Mouse (Mus musculus): Measurements from ENCODE around the gene Cacna2d3. TPM values are rescaled to one million over a fixed set of nuclear protein-coding genes. Genes with fewer than 3 reads are reported as not detected.

Cacna2d3 gene
- total RNA-seq, 1 experiment = 0.40 TPM

DNA sequence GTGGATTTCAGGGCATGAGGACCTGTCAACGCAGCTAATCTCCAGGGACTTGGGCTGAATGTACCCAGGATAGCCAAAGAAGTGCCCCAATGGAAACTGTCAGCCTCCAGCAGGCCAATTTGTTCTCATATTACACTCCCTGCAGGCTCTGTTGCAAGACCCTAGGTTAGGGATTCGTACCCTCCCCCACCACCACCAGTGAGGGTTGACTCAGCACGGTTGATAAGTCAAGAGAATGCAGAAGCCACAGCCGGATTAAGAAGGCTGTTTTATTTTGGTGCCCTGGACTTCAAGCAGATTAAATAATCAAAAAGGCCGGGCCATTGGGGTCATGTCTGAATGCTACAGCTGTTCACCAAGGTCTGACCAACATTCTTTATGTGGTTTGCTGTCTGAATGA, 703.8 kb downstream of the Cacna2d3 start, which contains the start of gene Lrtm1:
Gene Lrtm1, plus strand, starts transcription at position 326 of the 400 bp plus-strand sequence.
- no peak for DNase-seq (ENCODE audit: low read depth, low spot score)
- Histone ChIP-seq H3K4me3 (ENCODE audit: insufficient read depth in 1 of 2, low read depth in 1 of 2, low read length in 2 of 2, poor library complexity in 1 of 2, severe bottlenecking in 1 of 2) (no peak within 1 kb of the TSS), H3K27ac (ENCODE audit: insufficient read depth, low read depth, low read length, poor library complexity, severe bottlenecking) (no peak within 1 kb of the TSS), H3K36me3 (ENCODE audit: control insufficient read depth, insufficient read depth, low read length, poor library complexity, severe bottlenecking) (no peaks in the 10 kb centered on the region), H3K9ac (ENCODE audit: insufficient read depth, low read depth, low read length, poor library complexity, severe bottlenecking) (no peak within 1 kb of the TSS), H3K9me3 (ENCODE audit: control insufficient read depth, insufficient read depth, low read depth, low read length) (no peaks in the 10 kb centered on the region), H3K4me1 (ENCODE audit: control insufficient read depth in 2 of 2, insufficient read depth in 2 of 2, low read length in 2 of 2, poor library complexity in 1 of 2) (peaks cover 0 to 5% of the 10 kb centered on the region in 2 experiments; a peak in 1 of 4 replicates)
- in situ Hi-C loops (cut with MboI; ENCODE audit: low sequenced_read_pairs in 2 of 2, unreplicated experiment in 2 of 2) = no loop called here
- no peak for TF ChIP-seq ZNF384 (IDR thresholded peaks at IDR 0.05; ENCODE audit: low read depth, low read length)
- TF ChIP-seq MAFK (IDR thresholded peaks at IDR 0.05; ENCODE audit: insufficient read depth, low read depth, low read length) = peak; percentile 38; the same call in 1 of the 2 replicates
- no peak for TF ChIP-seq CHD2 (IDR thresholded peaks at IDR 0.05; ENCODE audit: low read depth, low read length)
- no peak for TF ChIP-seq ZC3H11A (IDR thresholded peaks at IDR 0.05; ENCODE audit: borderline replicate concordance, low read depth, low read length)
- TF ChIP-seq HCFC1 (IDR thresholded peaks at IDR 0.05; ENCODE audit: borderline replicate concordance, insufficient read depth, low read length) = no peak

DNA sequence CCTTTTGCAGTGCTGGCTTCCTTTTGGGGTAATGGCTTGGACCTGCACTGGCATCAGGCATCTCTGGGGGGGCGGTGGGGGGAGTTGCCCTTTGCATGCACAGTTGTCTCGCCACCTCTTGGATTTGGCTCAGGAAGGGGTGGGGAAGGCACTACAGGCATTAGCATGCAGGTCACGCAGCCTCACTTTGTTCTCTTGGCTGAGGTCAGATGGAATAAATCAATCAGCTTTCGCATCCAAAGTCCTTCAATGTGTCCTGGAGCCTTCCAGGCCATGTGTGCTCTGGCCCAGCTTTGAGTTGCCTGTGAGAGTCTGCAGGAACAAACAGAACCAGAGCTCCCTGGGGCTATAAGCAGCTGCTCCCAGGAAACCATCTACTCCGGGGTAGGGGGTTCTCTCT, 705.8 kb downstream of the Cacna2d3 start:
- no peak for TF ChIP-seq HCFC1 (IDR thresholded peaks at IDR 0.05; ENCODE audit: borderline replicate concordance, insufficient read depth, low read length)
- no peak for TF ChIP-seq ZNF384 (IDR thresholded peaks at IDR 0.05; ENCODE audit: low read depth, low read length)
- Histone ChIP-seq H3K4me3 (ENCODE audit: insufficient read depth in 1 of 2, low read depth in 1 of 2, low read length in 2 of 2, poor library complexity in 1 of 2, severe bottlenecking in 1 of 2) (no peak overlapping the region), H3K9ac (ENCODE audit: insufficient read depth, low read depth, low read length, poor library complexity, severe bottlenecking) (no peak overlapping the region), H3K36me3 (ENCODE audit: control insufficient read depth, insufficient read depth, low read length, poor library complexity, severe bottlenecking) (no peaks in the 10 kb centered on the region), H3K27ac (ENCODE audit: insufficient read depth, low read depth, low read length, poor library complexity, severe bottlenecking) (no peak overlapping the region), H3K4me1 (ENCODE audit: control insufficient read depth in 2 of 2, insufficient read depth in 2 of 2, low read length in 2 of 2, poor library complexity in 1 of 2) (peaks cover 0 to 5% of the 10 kb centered on the region in 2 experiments; a peak in 1 of 4 replicates), H3K9me3 (ENCODE audit: control insufficient read depth, insufficient read depth, low read depth, low read length) (no peaks in the 10 kb centered on the region)
- in situ Hi-C loops (cut with MboI; ENCODE audit: low sequenced_read_pairs in 2 of 2, unreplicated experiment in 2 of 2) = no loop called here
- DNase-seq (ENCODE audit: low read depth, low spot score) = no peak

DNA sequence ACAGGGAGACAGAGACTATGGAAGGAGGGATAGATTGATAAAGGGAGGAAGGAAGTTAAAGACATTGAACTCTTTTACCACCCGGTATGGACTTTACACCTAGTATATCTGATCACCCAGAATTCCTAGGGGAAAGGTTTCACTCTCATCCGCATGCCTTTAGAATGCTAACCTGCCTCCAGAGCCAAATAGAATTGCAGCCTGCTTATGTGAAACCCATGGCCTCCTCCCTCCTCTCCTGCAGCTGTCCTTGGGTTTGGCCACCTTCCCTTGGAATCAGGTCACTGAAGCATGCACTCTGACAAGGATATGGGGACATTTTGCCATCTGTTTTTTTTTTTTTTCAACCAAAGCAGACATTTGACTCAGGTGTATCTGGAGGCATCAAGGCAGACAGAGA, 707.0 kb downstream of the Cacna2d3 start:
- H3K4me1 ChIP-seq (ENCODE audit: control insufficient read depth in 2 of 2, insufficient read depth in 2 of 2, low read length in 2 of 2, poor library complexity in 1 of 2) = peaks cover 0 to 5% of the 10 kb centered on the region in 2 experiments; a peak in 1 of 4 replicates
- DNase-seq (ENCODE audit: low read depth, low spot score) = no peak
- no peak overlapping the region for H3K27ac ChIP-seq (ENCODE audit: insufficient read depth, low read depth, low read length, poor library complexity, severe bottlenecking)
- H3K4me3 ChIP-seq (ENCODE audit: insufficient read depth in 1 of 2, low read depth in 1 of 2, low read length in 2 of 2, poor library complexity in 1 of 2, severe bottlenecking in 1 of 2) = no peak overlapping the region
- no peaks in the 10 kb centered on the region for H3K36me3 ChIP-seq (ENCODE audit: control insufficient read depth, insufficient read depth, low read length, poor library complexity, severe bottlenecking)
- TF ChIP-seq MAFK (IDR thresholded peaks at IDR 0.05; ENCODE audit: insufficient read depth, low read depth, low read length) (no peak), ZNF384 (IDR thresholded peaks at IDR 0.05; ENCODE audit: low read depth, low read length) (no peak), HCFC1 (IDR thresholded peaks at IDR 0.05; ENCODE audit: borderline replicate concordance, insufficient read depth, low read length) (no peak), ZC3H11A (IDR thresholded peaks at IDR 0.05; ENCODE audit: borderline replicate concordance, low read depth, low read length) (no peak), CHD2 (IDR thresholded peaks at IDR 0.05; ENCODE audit: low read depth, low read length) (no peak)
- in situ Hi-C loops (cut with MboI; ENCODE audit: low sequenced_read_pairs in 2 of 2, unreplicated experiment in 2 of 2) = no loop called here
- H3K9me3 ChIP-seq (ENCODE audit: control insufficient read depth, insufficient read depth, low read depth, low read length) = no peaks in the 10 kb centered on the region
- H3K9ac ChIP-seq (ENCODE audit: insufficient read depth, low read depth, low read length, poor library complexity, severe bottlenecking) = no peak overlapping the region

DNA sequence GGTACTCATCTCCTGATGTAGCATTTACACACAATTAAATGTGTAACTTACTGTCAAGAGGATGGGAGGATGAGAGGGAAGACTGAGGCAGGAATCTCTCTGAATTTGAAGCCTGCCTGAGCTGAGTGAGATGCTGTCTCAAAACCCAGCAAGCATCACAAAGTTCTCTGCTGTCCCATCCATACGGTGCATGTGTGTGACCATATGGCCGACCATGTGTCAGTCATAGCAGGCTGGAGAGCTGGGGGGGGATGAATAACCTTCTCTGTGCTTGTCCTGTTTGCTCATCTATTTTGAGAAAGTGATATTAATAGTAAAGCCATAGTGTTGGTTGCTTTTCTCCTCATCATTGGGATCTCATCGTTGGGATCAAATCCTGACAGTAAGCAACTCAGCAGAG, 708.5 kb downstream of the Cacna2d3 start:
- Histone ChIP-seq H3K9ac (ENCODE audit: insufficient read depth, low read depth, low read length, poor library complexity, severe bottlenecking) (no peak overlapping the region), H3K4me1 (ENCODE audit: control insufficient read depth in 2 of 2, insufficient read depth in 2 of 2, low read length in 2 of 2, poor library complexity in 1 of 2) (peaks cover 0 to 5% of the 10 kb centered on the region in 2 experiments; a peak in 1 of 4 replicates), H3K36me3 (ENCODE audit: control insufficient read depth, insufficient read depth, low read length, poor library complexity, severe bottlenecking) (no peaks in the 10 kb centered on the region), H3K27ac (ENCODE audit: insufficient read depth, low read depth, low read length, poor library complexity, severe bottlenecking) (no peak overlapping the region), H3K4me3 (ENCODE audit: insufficient read depth in 1 of 2, low read depth in 1 of 2, low read length in 2 of 2, poor library complexity in 1 of 2, severe bottlenecking in 1 of 2) (no peak overlapping the region), H3K9me3 (ENCODE audit: control insufficient read depth, insufficient read depth, low read depth, low read length) (no peaks in the 10 kb centered on the region)
- in situ Hi-C loops (cut with MboI; ENCODE audit: low sequenced_read_pairs in 2 of 2, unreplicated experiment in 2 of 2) = no loop called here
- no peak for DNase-seq (ENCODE audit: low read depth, low spot score)
- no peak for TF ChIP-seq MAFK (IDR thresholded peaks at IDR 0.05; ENCODE audit: insufficient read depth, low read depth, low read length)
- TF ChIP-seq ZC3H11A (IDR thresholded peaks at IDR 0.05; ENCODE audit: borderline replicate concordance, low read depth, low read length) = no peak
- no peak for TF ChIP-seq ZNF384 (IDR thresholded peaks at IDR 0.05; ENCODE audit: low read depth, low read length)
- no peak for TF ChIP-seq CHD2 (IDR thresholded peaks at IDR 0.05; ENCODE audit: low read depth, low read length)
- no peak for TF ChIP-seq HCFC1 (IDR thresholded peaks at IDR 0.05; ENCODE audit: borderline replicate concordance, insufficient read depth, low read length)

DNA sequence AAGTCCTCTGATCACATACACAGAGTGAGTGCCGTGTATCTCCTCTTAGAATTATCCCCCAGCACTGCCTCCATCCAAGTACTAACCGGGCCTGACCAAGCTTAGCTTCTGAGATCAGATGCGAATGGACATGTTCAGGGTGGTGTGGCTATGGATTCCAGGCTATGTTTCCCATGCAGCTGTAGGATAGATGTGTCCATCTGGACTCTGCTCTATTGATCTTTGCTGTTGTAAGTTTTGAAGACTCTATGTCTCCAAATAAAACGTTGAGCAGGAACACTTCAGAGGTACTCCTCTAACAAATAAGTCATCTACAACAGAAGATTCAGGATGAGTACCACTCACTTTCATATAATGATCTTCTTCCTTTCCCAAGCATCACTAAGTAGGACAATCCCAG, 712.0 kb downstream of the Cacna2d3 start:
- Histone ChIP-seq H3K36me3 (ENCODE audit: control insufficient read depth, insufficient read depth, low read length, poor library complexity, severe bottlenecking) (no peaks in the 10 kb centered on the region), H3K9me3 (ENCODE audit: control insufficient read depth, insufficient read depth, low read depth, low read length) (no peaks in the 10 kb centered on the region), H3K27ac (ENCODE audit: insufficient read depth, low read depth, low read length, poor library complexity, severe bottlenecking) (no peak overlapping the region), H3K9ac (ENCODE audit: insufficient read depth, low read depth, low read length, poor library complexity, severe bottlenecking) (no peak overlapping the region), H3K4me1 (ENCODE audit: control insufficient read depth in 2 of 2, insufficient read depth in 2 of 2, low read length in 2 of 2, poor library complexity in 1 of 2) (no peaks in the 10 kb centered on the region), H3K4me3 (ENCODE audit: insufficient read depth in 1 of 2, low read depth in 1 of 2, low read length in 2 of 2, poor library complexity in 1 of 2, severe bottlenecking in 1 of 2) (no peak overlapping the region)
- in situ Hi-C loops (cut with MboI; ENCODE audit: low sequenced_read_pairs in 2 of 2, unreplicated experiment in 2 of 2) = no loop called here
- no peak for TF ChIP-seq ZC3H11A (IDR thresholded peaks at IDR 0.05; ENCODE audit: borderline replicate concordance, low read depth, low read length)
- no peak for TF ChIP-seq CHD2 (IDR thresholded peaks at IDR 0.05; ENCODE audit: low read depth, low read length)
- TF ChIP-seq MAFK (IDR thresholded peaks at IDR 0.05; ENCODE audit: insufficient read depth, low read depth, low read length) = no peak
- TF ChIP-seq HCFC1 (IDR thresholded peaks at IDR 0.05; ENCODE audit: borderline replicate concordance, insufficient read depth, low read length) = no peak
- TF ChIP-seq ZNF384 (IDR thresholded peaks at IDR 0.05; ENCODE audit: low read depth, low read length) = no peak
- DNase-seq (ENCODE audit: low read depth, low spot score) = no peak

All from ES-E14 (cell line).